Mouse (Mus musculus) E14TG2a.4 (cell line): ENCODE results near the gene Arhgap27.

Source experiments
- CTCF ChIP-seq: conservative IDR thresholded peaks from 2 replicates; pipeline ENCODE4 v1.5.1; 2014; ENCODE audit warnings: low read length
- NANOG ChIP-seq: IDR thresholded peaks from 2 replicates; pipeline ENCODE4 v1.6.1; 2014; ENCODE audit warnings: borderline replicate concordance, low read length, mixed read lengths

DNA sequence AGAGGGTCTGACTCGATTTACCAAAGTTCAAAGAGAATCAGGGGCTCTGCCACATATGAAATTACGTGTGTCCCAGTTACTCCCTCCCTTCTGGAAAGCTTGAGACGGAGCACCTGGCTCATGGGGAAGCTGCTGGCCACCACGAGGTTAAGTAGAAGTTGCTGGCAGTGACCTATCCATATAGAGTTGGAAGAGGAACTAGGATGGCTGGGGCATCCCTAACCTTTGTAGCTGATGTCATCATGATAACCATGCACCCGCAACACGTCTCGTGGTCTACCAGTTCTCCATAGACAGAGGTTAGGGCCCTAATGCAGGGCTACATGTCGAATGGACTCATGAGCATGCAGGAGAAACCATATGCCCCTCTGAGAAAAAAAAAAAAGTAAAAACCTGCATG lies 43.3 kb downstream of the Arhgap27 start:
- TF ChIP-seq CTCF (no peak), NANOG (no peak)
